Mouse (Mus musculus): ENCODE results near the gene Nefh. TPM values are rescaled to one million over a fixed set of nuclear protein-coding genes. Genes with fewer than 3 reads are reported as not detected.

The Nefh gene
- polyA plus RNA-seq, 1 experiment: 7.2 TPM

DNA sequence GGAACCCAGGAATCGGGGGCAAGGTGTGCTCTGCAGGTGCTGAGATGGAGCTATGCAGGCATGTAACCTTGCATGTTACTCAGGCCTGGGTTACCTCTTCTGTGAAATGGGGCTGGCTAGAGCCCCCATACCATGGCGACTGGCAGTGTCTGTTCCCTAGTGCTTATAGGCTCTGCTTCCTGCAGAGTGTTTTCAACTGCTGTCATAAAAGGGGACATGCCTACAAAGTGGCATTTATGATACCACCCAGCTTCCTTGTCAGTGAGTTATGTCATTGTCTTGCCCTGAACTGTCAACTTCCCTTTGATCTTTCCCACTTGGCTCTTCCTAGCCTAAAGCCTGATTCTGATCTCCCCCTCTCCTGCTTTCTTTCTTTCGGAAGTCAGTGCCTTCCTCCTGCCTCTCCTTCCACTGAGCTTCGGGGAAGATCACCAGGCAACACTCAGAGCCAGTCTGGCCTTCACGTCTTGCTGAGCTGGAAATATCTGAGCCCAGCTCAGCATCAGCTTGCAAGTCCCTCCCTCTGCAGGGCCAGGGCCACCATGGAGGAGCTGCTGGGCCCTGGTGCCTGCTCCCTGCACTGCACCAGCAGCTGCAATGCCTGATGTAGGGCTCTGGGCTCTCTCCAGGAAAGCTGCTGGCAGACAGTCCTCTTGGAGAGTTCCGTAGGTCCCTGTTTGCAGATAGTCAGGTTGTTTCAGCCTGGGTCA is 15.4 kb upstream of the Nefh start:
- Histone ChIP-seq H3K4me1 (peaks cover 84% of the 10 kb centered on the region), H3K27me3 (replicated peaks) (peaks cover 13% of the 10 kb centered on the region), H3K4me3 (replicated peaks) (peak overlapping the region; percentile 24), H3K36me3 (replicated peaks; ENCODE audit: low read length) (no peaks in the 10 kb centered on the region), H3K9me3 (no peaks in the 10 kb centered on the region)
- no peak for TF ChIP-seq GATA1 (IDR thresholded peaks at IDR 0.05; ENCODE audit: borderline replicate concordance, low read length)
- TF ChIP-seq FLI1 (IDR thresholded peaks at IDR 0.05; ENCODE audit: low read length): no peak

DNA sequence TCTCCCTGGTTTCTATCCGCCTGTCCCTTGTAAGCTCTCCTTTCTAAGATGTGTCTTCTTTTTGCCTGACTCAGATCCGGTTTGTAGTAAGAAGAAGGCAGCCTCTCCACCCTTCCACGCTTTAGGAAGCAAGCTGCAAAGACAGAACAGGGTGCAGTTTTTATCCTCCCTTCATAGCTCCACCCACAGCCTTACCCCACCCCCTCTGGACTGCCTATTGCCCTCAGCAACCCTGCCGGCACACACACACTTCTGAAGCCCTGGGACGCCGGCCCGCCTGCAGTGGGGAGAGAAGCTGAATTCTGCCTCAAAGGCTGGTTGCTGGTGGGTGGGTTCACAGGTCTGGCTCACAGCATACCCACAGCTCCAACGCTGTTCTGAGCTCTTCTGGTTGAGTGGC is 6.1 kb upstream of the Nefh start:
- Histone ChIP-seq H3K27me3 (replicated peaks) (peaks cover 87% of the 10 kb centered on the region), H3K4me1 (peaks cover 55% of the 10 kb centered on the region), H3K9me3 (no peaks in the 10 kb centered on the region), H3K4me3 (replicated peaks) (peak overlapping the region; percentile 85), H3K36me3 (replicated peaks; ENCODE audit: low read length) (no peaks in the 10 kb centered on the region)
- TF ChIP-seq FLI1 (IDR thresholded peaks at IDR 0.05; ENCODE audit: low read length) (no peak), GATA1 (IDR thresholded peaks at IDR 0.05; ENCODE audit: borderline replicate concordance, low read length) (no peak)

DNA sequence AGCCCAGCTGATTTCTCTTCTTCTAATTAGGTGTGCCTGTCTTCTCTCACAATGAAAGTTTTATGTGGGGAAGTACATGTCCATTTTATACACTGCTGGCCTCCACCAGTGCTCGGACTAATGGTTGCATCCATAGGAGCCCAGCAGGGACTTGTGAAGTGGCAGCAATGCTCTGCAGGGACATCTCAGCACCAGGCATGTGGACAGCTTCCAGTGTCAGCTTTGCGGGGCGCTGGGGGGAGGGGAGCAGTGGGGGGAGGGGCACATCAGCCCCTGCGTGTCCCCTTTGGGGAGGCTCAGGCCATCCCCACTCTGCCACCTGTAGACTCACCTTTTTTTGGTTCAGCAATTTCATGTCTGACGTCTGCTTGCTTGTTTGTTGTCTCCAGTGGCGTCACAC is 5.5 kb upstream of the Nefh start:
- H3K27me3 ChIP-seq (replicated peaks): peaks cover 88% of the 10 kb centered on the region
- no peaks in the 10 kb centered on the region for H3K9me3 ChIP-seq
- TF ChIP-seq FLI1 (IDR thresholded peaks at IDR 0.05; ENCODE audit: low read length) (no peak), GATA1 (IDR thresholded peaks at IDR 0.05; ENCODE audit: borderline replicate concordance, low read length) (no peak)
- H3K4me1 ChIP-seq: peaks cover 60% of the 10 kb centered on the region
- no peaks in the 10 kb centered on the region for H3K36me3 ChIP-seq (replicated peaks; ENCODE audit: low read length)
- H3K4me3 ChIP-seq (replicated peaks): peak overlapping the region; percentile 85

DNA sequence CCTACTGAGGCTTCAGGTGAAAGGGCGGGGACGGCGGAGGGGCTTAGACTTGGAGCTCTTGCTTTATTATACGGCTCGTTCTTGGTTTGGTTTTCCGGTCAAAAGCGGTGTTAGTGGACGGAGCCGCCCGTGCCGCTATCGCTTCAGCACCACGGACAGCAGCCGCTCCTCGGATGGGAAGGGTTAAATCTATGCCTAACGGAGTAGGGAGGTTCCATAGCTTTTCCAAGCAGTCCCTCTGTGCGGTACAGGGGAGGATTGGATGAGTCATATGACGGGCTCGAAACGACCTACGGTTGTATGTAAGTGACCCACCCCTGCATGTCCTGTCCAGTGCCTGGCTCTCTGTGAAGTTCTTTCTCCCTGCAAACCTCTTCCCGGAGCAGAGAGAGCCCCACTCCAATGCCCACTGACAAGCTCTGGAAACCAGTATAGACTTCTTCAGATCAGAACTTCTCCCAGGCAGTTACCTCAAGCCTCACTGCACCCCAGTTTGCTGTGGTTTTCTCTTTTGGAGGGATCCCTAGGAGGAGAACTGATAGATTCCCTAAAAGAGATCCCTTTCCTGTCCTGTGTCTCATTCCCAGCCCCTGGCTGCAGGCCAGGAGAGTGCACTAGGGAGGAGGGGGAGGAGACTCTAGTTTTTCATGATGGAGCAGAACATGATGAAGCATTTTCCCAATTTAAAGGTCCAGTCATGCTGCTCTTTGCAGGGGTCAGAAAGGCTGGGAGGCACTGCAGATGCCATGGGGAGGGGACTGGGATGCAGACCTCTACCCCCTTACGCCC is 1.6 kb upstream of the Nefh start:
- TF ChIP-seq GATA1 (IDR thresholded peaks at IDR 0.05; ENCODE audit: borderline replicate concordance, low read length) (no peak), FLI1 (IDR thresholded peaks at IDR 0.05; ENCODE audit: low read length) (no peak)
- no peaks in the 10 kb centered on the region for H3K36me3 ChIP-seq (replicated peaks; ENCODE audit: low read length)
- peaks cover 69% of the 10 kb centered on the region for H3K4me1 ChIP-seq
- H3K9me3 ChIP-seq: no peaks in the 10 kb centered on the region
- peaks cover 95% of the 10 kb centered on the region for H3K27me3 ChIP-seq (replicated peaks)
- peak overlapping the region; percentile 92 for H3K4me3 ChIP-seq (replicated peaks)

DNA sequence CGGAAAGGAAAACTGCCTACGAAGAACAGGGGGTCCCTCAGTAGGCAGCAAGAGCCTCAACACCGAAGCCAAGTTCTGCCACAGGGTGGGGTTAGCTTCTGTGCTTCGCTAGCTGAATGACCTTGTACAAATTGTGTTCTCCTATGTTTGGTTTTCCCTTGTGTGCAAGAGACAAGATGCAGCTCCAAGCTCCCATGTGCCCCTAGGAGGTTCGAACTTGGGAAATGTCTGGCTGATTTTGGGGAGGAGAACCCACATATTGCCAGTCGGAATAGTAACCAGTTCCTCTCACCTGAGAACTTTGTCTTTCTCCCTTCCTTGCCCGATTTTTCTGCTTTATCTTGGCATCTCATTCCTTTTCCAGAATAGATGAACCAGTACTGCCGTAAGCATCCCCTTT is 928 bp upstream of the Nefh start:
- Histone ChIP-seq H3K36me3 (replicated peaks; ENCODE audit: low read length) (no peaks in the 10 kb centered on the region), H3K4me3 (replicated peaks) (peak overlapping the region; percentile 92), H3K4me1 (peaks cover 63% of the 10 kb centered on the region), H3K9me3 (no peaks in the 10 kb centered on the region), H3K27me3 (replicated peaks) (peaks cover 95% of the 10 kb centered on the region)
- TF ChIP-seq FLI1 (IDR thresholded peaks at IDR 0.05; ENCODE audit: low read length): no peak

DNA sequence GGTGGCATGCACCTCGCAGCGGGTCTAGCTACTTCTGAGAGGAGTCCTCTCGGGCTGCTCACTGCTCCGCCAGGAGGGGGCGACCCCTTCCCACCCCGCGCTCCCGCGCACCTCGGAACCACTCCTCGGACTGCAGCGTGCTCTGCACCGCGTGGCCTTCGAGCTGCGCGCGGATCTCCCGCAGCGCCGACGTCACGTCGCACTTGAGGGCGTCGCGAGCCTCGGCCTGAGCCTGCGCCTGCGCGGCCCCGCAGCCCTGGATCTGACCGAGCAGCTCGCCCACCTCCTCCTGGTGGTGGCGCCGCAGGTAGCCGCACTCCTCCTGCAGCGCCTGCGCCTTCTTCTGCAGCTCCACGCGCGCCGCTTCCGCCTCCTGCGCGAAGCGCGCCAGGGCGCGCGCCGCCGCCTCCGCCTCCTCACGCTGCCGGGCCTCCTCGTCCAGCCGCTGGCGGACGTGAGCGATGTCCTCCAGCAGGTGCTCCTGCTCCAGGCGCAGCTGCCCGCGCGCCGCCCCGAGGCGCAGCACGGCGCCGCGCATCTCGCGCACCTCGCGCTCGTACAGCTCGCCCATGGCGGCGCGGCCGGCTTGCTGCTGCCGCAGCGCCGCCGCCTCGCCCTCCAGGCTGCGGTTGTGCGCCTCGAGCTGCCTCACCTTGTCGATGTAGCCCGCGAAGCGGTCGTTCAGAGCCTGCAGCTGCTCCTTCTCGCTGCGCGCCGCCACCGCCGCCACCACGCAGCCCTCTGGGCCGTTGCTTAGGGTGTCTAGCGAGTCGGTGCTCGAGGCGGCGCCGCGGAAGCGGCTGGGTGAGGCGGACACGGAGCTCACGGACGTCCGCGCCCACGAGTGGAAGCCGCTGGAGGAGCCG is 684 bp downstream of the Nefh start:
- no peaks in the 10 kb centered on the region for H3K9me3 ChIP-seq
- H3K4me1 ChIP-seq: peaks cover 52% of the 10 kb centered on the region
- TF ChIP-seq GATA1 (IDR thresholded peaks at IDR 0.05; ENCODE audit: borderline replicate concordance, low read length): no peak
- TF ChIP-seq FLI1 (IDR thresholded peaks at IDR 0.05; ENCODE audit: low read length): no peak
- no peaks in the 10 kb centered on the region for H3K36me3 ChIP-seq (replicated peaks; ENCODE audit: low read length)
- peak overlapping the region; percentile 92 for H3K4me3 ChIP-seq (replicated peaks)
- peaks cover 90% of the 10 kb centered on the region for H3K27me3 ChIP-seq (replicated peaks)

DNA sequence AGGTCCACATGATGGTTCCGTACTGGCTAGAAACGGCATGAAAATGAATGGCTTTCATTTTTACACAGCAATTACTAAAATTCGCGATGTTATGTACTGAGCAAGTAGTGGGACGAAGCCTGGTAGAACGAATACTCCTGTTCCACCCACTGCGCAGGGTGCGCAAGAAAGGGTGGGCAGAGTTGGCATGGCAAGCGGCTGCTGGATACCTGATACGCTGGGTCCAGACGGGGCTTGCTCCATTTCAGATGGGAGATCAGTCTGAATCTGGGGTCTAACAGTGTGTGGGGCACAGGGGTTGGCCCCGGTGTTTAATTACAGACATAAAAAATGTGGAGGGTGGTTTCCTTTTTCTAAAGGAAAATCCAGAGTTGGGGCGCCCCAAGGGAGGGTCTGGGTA is 1.3 kb downstream of the Nefh start:
- TF ChIP-seq FLI1 (IDR thresholded peaks at IDR 0.05; ENCODE audit: low read length) (no peak), GATA1 (IDR thresholded peaks at IDR 0.05; ENCODE audit: borderline replicate concordance, low read length) (no peak)
- no peaks in the 10 kb centered on the region for H3K36me3 ChIP-seq (replicated peaks; ENCODE audit: low read length)
- peaks cover 88% of the 10 kb centered on the region for H3K27me3 ChIP-seq (replicated peaks)
- H3K4me1 ChIP-seq: peaks cover 49% of the 10 kb centered on the region
- H3K4me3 ChIP-seq (replicated peaks): peak overlapping the region; percentile 92
- H3K9me3 ChIP-seq: no peaks in the 10 kb centered on the region

DNA sequence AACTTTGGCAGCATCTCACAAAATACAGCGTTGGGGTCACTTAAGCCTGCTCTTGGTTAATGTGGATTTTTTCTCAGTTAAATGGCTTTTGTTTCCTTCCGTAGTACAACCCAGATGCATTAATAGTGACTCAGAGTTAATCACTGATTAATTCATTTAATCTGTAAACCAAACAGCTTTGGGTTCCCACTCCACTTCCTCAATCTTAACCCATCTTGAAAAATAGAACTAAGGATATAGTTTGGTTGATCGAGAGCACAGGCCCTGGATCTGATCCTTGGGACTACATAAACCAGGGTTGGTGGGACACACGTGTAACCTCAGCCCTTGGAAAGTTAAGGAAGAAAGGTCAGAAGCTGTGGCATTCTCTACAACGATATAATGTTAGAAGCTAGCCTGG is 11.6 kb downstream of the Nefh start:
- peaks cover 11% of the 10 kb centered on the region; the same call in 1 of the 2 replicates for H3K4me1 ChIP-seq
- no peaks in the 10 kb centered on the region for H3K9me3 ChIP-seq
- H3K27me3 ChIP-seq (replicated peaks): peaks cover 27% of the 10 kb centered on the region
- TF ChIP-seq FLI1 (IDR thresholded peaks at IDR 0.05; ENCODE audit: low read length): no peak
- TF ChIP-seq GATA1 (IDR thresholded peaks at IDR 0.05; ENCODE audit: borderline replicate concordance, low read length): no peak
- H3K36me3 ChIP-seq (replicated peaks; ENCODE audit: low read length): no peaks in the 10 kb centered on the region
- H3K4me3 ChIP-seq (replicated peaks): no peak overlapping the region

DNA sequence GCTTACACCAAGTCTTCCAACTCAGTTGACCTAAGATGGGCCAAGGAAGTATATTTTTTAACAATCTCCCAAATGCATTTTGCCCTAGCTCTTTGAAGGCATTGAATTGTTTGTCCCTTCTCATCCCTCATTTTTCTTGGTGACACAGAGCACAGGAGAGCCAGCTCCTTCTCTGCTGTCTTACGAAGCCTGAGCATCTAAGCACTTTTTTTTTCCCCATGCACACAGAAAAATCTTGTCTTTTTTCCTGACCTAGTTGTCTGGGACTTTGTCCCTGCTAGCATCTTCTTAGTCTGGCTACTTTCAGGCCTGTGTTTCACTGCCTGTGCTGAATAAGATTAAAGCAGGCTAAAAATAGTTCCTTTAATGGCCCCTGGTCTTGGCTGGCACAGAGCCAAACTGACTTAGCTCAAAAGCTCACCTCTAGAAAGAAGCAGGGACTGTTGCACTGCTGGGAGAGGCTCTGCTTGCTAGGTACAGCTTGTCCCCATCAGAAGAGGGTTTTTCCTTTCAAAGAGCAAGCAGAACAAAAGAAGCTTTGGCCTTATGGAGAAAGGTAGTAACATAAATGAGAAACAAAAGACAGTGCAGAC is 16.8 kb downstream of the Nefh start:
- H3K36me3 ChIP-seq (replicated peaks; ENCODE audit: low read length): peaks cover 48% of the 10 kb centered on the region
- no peak overlapping the region for H3K4me3 ChIP-seq (replicated peaks)
- no peak for TF ChIP-seq FLI1 (IDR thresholded peaks at IDR 0.05; ENCODE audit: low read length)
- TF ChIP-seq GATA1 (IDR thresholded peaks at IDR 0.05; ENCODE audit: borderline replicate concordance, low read length): no peak
- no peaks in the 10 kb centered on the region for H3K9me3 ChIP-seq
- H3K4me1 ChIP-seq: peaks cover 21% of the 10 kb centered on the region; the same call in 1 of the 2 replicates
- no peaks in the 10 kb centered on the region for H3K27me3 ChIP-seq (replicated peaks)
